Mouse (Mus musculus) small intestine, adult 2 months (tissue): Measurements from ENCODE around the gene Dffa. TPM values are rescaled to one million over a fixed set of nuclear protein-coding genes. Genes with fewer than 3 reads are reported as not detected.
A peak's percentile ranks its signal among the peaks of the same experiment; 100 is the strongest.

Experiments used
- H3K27ac ChIP-seq: fragments of 200-500 bp; 2 replicates; pipeline ENCODE4 v1.5.1; 2012; ENCODE audit warnings: low read depth, low read length, control low read depth, inconsistent platforms; ENCODE audit not compliant: insufficient read depth
- H3K27me3 ChIP-seq: fragments of 200-500 bp; 2 replicates; pipeline ENCODE4 v1.6.1; 2012; ENCODE audit warnings: mild to moderate bottlenecking, moderate library complexity, low read length, inconsistent platforms; ENCODE audit not compliant: control insufficient read depth, insufficient read depth
- H3K36me3 ChIP-seq: fragments of 200-500 bp; 2 replicates; pipeline ENCODE4 v1.6.1; 2012; ENCODE audit warnings: mild to moderate bottlenecking, low read length, control low read depth, inconsistent platforms; ENCODE audit not compliant: control insufficient read depth, insufficient read depth
- H3K4me1 ChIP-seq: fragments of 200-500 bp; 2 replicates; pipeline ENCODE4 v1.6.1; 2012; ENCODE audit warnings: low read length, inconsistent platforms, mixed read lengths; ENCODE audit not compliant: control insufficient read depth, insufficient read depth, insufficient read length
- H3K4me3 ChIP-seq: fragments of 200-500 bp; 2 replicates; pipeline ENCODE4 v1.5.1; 2012; ENCODE audit warnings: low read depth, mild to moderate bottlenecking, control low read depth, inconsistent platforms, low read length, moderate library complexity
- CTCF ChIP-seq: fragments of 200-500 bp; IDR thresholded peaks from 2 replicates; pipeline ENCODE4 v1.5.1; 2012; ENCODE audit warnings: low read depth, mild to moderate bottlenecking, control low read depth, inconsistent platforms, low read length, moderate library complexity, mixed read lengths; ENCODE audit not compliant: insufficient replicate concordance, insufficient read length; ENCODE audit errors: extremely low read depth
- POLR2A ChIP-seq: fragments of 200-500 bp; IDR thresholded peaks from 2 replicates; pipeline ENCODE4 v1.6.1; 2012; ENCODE audit warnings: low read depth, mild to moderate bottlenecking, control low read depth, inconsistent platforms, low read length, moderate library complexity
- WGBS: fragments of 180-500 bp; shearing (Covaris S2); methylation state at CpG from one replicate; pipeline ENCODE4 v1.1.7; 2018; 5-methylcytosine and 5-hydroxymethylcytosine counted together
- polyA plus RNA-seq: library from polyadenylated mRNA; depleted of rRNA; stranded (reverse); fragments of >200 nt; gene quantifications from 2 replicates; pipeline ENCODE4 v1.2.3, GENCODE M21; 2012

Gene Dffa
- polyA plus RNA-seq, 1 experiment = 13.7 TPM

DNA sequence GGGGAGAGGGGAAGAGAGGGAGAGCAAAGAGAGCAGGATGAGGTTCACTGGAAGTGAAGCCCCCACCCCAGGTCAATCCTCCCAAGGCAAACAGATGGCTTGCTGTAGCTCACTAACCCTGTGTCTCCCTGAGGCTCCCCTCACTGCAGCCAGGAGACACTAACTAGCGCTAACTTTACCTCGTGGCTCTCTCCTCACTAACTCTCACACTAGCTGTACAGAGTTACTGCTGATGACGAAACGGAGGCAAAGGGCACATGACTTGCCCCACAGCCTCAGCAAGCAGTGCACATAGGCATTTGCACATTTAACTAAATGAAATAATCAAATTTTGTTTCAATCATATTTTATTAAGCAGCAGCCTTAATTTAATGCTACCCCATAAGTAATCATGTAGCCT is 25.7 kb upstream of the Dffa start:
- H3K4me1 ChIP-seq = peaks cover 17% of the 10 kb centered on the region
- TF ChIP-seq POLR2A (no peak), CTCF (no peak)
- no peak overlapping the region for H3K4me3 ChIP-seq
- H3K27me3 ChIP-seq = no peaks in the 10 kb centered on the region
- no peak overlapping the region for H3K27ac ChIP-seq
- peaks cover 5% of the 10 kb centered on the region; the same call in 1 of the 2 replicates for H3K36me3 ChIP-seq
- 45% methylated on average over 4 of the region's 4 CpGs for WGBS

DNA sequence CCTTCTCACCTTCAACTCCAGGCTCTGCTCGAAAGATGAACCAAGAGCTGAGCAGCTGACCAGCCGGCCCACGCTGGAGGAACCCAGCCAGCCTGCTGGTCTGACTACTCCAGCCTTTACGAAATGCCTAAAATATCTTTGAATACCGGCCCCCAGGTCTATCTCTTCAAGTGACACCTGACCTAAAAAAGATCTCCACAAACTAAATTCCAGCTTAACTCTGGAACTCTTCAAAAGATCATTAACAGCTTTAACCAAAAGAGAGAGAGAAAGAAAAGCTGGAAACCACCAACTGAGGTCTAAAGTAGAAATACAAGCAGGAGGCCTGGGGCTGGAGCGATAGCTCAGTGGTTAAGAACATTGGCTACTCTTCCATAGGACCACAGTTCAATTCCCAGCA is 24.3 kb upstream of the Dffa start:
- Histone ChIP-seq H3K27me3 (no peaks in the 10 kb centered on the region), H3K27ac (no peak overlapping the region), H3K4me1 (peaks cover 17% of the 10 kb centered on the region), H3K4me3 (no peak overlapping the region), H3K36me3 (peaks cover 3% of the 10 kb centered on the region; the same call in 1 of the 2 replicates)
- WGBS = 91% methylated on average over 6 of the region's 6 CpGs
- TF ChIP-seq POLR2A (no peak), CTCF (no peak)

DNA sequence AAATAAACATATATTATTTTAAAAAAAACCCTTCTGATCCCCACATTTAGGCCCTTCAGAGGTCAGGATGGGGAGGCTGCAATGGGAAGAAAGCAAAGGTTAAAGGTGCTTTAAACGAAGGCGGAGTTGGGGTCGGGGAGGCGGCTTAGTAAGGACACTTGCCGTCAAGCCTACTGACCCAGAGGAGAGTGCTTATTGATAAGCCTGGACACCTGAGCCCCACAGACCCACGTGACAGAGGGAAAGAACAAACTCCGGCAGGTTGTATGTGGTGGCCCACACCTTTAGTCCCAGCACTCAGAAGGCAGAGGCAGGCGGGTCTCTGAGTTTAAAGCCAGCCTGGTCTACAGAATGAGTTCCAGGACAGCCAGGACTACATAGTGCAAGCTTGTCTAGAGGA is 23.8 kb upstream of the Dffa start:
- Histone ChIP-seq H3K27me3 (no peaks in the 10 kb centered on the region), H3K36me3 (peaks cover 3% of the 10 kb centered on the region; the same call in 1 of the 2 replicates), H3K27ac (no peak overlapping the region), H3K4me3 (no peak overlapping the region), H3K4me1 (peaks cover 17% of the 10 kb centered on the region)
- WGBS = 73% methylated on average over 8 of the region's 8 CpGs
- TF ChIP-seq POLR2A (no peak), CTCF (no peak)

DNA sequence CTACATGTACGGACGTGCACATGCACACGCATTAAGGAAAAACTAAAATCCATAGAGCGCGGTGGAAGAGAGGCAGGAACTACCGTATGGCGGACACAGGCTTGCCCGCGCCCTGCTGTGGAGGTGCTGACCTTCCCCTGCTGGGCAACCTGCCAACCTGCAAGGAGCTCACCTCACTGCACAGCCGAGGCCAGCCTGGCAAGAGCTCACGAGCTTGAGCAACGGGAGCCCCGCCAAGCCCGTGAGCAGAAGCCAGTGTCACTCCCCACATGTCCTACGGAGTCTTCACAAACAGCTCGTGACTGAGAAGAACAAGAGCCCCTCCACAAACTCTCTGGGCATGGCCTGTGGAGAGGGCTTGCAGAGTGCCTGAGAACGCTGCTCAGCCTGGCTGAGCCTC is 22.4 kb upstream of the Dffa start:
- Histone ChIP-seq H3K27ac (no peak overlapping the region), H3K27me3 (no peaks in the 10 kb centered on the region), H3K36me3 (no peaks in the 10 kb centered on the region), H3K4me1 (peaks cover 8% of the 10 kb centered on the region), H3K4me3 (no peak overlapping the region)
- TF ChIP-seq POLR2A = no peak
- no peak for TF ChIP-seq CTCF
- WGBS = 35% methylated on average over 17 of the region's 17 CpGs

DNA sequence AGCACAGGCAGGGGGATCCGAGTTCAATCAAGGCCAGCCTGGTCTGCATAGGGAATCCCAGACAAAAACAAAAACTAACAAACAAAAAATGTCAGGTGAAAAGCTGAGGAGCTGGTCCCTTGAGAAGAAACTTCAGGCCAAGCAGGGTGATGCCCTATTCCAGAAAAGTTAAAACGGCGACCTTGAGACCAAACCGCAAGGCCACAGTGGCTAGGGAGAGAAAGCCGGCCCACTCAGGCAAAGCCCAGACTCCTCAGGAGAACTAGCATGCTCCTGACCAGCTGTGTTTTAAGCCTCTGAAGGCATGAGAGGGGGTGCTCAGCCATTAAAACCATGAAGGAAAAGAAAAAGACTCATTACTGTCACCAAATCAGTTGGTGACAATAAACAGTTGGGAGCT is 18.6 kb upstream of the Dffa start:
- WGBS = 83% methylated on average over 5 of the region's 5 CpGs
- H3K4me3 ChIP-seq = no peak overlapping the region
- TF ChIP-seq CTCF (no peak), POLR2A (no peak)
- H3K27ac ChIP-seq = no peak overlapping the region
- H3K4me1 ChIP-seq = peaks cover 8% of the 10 kb centered on the region
- no peaks in the 10 kb centered on the region for H3K27me3 ChIP-seq
- no peaks in the 10 kb centered on the region for H3K36me3 ChIP-seq

DNA sequence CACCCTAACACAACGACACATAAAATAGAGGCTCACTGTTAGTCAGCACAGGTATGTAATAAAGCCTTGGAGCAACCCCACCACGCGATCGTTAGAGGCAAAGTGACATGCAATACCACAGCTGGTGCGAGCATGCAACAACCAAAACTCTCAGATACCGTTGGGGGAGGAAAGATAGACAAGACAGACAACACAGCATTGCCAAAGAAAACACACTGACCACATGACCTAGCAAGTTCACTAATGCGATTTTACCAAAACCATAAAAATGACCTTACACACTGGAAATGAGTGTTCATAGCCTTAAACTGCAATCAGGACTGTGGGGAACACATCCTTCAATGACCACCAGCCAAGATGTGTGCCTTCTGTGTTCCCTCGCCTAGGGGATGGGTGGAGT is 12.6 kb upstream of the Dffa start:
- TF ChIP-seq CTCF = no peak
- no peak for TF ChIP-seq POLR2A
- Histone ChIP-seq H3K4me1 (peaks cover 1% of the 10 kb centered on the region; the same call in 1 of the 2 replicates), H3K27me3 (no peaks in the 10 kb centered on the region), H3K4me3 (no peak overlapping the region), H3K36me3 (peaks cover 4% of the 10 kb centered on the region; the same call in 1 of the 2 replicates), H3K27ac (no peak overlapping the region)
- WGBS = 80% methylated on average over 8 of the region's 8 CpGs

DNA sequence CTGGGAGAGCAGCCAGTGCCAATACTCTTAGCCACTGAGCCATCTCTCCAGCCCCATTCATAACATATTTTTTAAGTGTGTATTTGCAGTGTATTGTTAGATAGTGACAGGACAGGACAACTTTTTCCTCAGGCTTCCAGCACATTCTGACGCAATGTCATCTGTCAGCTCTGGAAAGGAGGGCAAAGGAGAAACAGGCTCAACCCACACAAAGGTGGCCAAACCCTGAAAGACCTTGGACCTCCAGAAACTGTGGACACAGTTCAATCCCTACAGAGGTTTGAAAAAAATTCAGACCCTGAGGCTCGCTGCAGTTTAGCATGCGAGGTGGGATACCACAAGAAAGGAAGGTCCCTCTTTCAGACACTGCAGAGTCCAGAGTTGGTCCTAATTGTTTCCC is 6.0 kb upstream of the Dffa start:
- no peak overlapping the region for H3K27ac ChIP-seq
- no peaks in the 10 kb centered on the region for H3K27me3 ChIP-seq
- peaks cover 8% of the 10 kb centered on the region; the same call in 1 of the 2 replicates for H3K4me1 ChIP-seq
- H3K36me3 ChIP-seq = peaks cover 3% of the 10 kb centered on the region; the same call in 1 of the 2 replicates
- no peak overlapping the region for H3K4me3 ChIP-seq
- 66% methylated on average over 3 of the region's 3 CpGs for WGBS
- TF ChIP-seq CTCF (no peak), POLR2A (no peak)

DNA sequence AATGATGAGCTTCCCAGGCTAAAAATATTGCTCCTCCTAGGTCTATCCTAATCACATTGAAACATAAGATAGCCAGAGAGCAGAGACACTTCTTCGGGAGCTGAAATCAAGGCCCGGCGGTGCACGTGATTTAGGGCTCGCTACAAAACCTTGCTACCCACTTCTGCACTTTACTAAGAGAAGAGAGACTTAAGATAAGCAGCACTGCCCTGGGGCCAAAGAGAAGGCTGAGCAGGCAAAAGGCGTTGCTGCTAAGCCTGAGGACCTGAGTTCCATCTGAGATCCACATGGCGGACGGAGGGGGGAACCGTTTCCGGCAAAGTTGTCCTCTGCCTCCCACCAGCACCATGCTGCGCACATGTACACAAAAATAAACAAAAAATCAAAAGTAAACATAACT is 5.4 kb upstream of the Dffa start:
- Histone ChIP-seq H3K27ac (no peak overlapping the region), H3K4me1 (peaks cover 8% of the 10 kb centered on the region; the same call in 1 of the 2 replicates), H3K4me3 (peak overlapping the region; percentile 99), H3K36me3 (peaks cover 3% of the 10 kb centered on the region; the same call in 1 of the 2 replicates), H3K27me3 (no peaks in the 10 kb centered on the region)
- WGBS = 4% methylated on average over 11 of the region's 11 CpGs
- no peak for TF ChIP-seq POLR2A
- TF ChIP-seq CTCF = no peak
